Mouse (Mus musculus): Measurements from ENCODE around the gene Syce3.

Gene Syce3

GRCm38 (mm10) chr15:89373027-89373761 is 37.1 kb downstream of the Syce3 start:
- peak; percentile 83 for DNase-seq (ENCODE audit: low read depth, low spot score)

- DNase-seq (ENCODE audit: low read depth, low spot score) = no peak
Observed at GRCm38 (mm10) chr15:89372536-89372935, 37.8 kb downstream of the Syce3 start.

GRCm38 (mm10) chr15:89372068-89372467 is 38.2 kb downstream of the Syce3 start:
- no peak for DNase-seq (ENCODE audit: low read depth, low spot score)

- DNase-seq (ENCODE audit: low read depth, low spot score) = no peak
Observed at GRCm38 (mm10) chr15:89365141-89365551, 45.2 kb downstream of the Syce3 start.

- no peak for DNase-seq (ENCODE audit: low read depth, low spot score)
Observed at GRCm38 (mm10) chr15:89363051-89363450, 47.3 kb downstream of the Syce3 start.

GRCm38 (mm10) chr15:89358784-89359183 is 51.5 kb downstream of the Syce3 start:
- no peak for DNase-seq (ENCODE audit: low read depth, low spot score)

GRCm38 (mm10) chr15:89356372-89356771 is 53.9 kb downstream of the Syce3 start:
- peak; percentile 94 for DNase-seq (ENCODE audit: low read depth, low spot score)

- peak; percentile 97 for DNase-seq (ENCODE audit: low read depth, low spot score)
Observed at GRCm38 (mm10) chr15:89355241-89356187, 54.8 kb downstream of the Syce3 start, which contains the start of the genes Lmf2 and Ncaph2. Lmf2 (minus strand) TSS chr15:89355659. Ncaph2 (plus strand) TSS chr15:89355719.

GRCm38 (mm10) chr15:89354455-89354854 is 55.8 kb downstream of the Syce3 start:
- DNase-seq (ENCODE audit: low read depth, low spot score) = no peak

- DNase-seq (ENCODE audit: low read depth, low spot score) = no peak
Observed at GRCm38 (mm10) chr15:89353837-89354236, 56.5 kb downstream of the Syce3 start.

- DNase-seq (ENCODE audit: low read depth, low spot score) = no peak
Observed at GRCm38 (mm10) chr15:89352795-89353194, 57.5 kb downstream of the Syce3 start.

- no peak for DNase-seq (ENCODE audit: low read depth, low spot score)
Observed at GRCm38 (mm10) chr15:89352054-89352453, 58.2 kb downstream of the Syce3 start.

GRCm38 (mm10) chr15:89351302-89351701 is 59.0 kb downstream of the Syce3 start:
- no peak for DNase-seq (ENCODE audit: low read depth, low spot score)

GRCm38 (mm10) chr15:89350447-89350846 is 59.9 kb downstream of the Syce3 start:
- DNase-seq (ENCODE audit: low read depth, low spot score) = no peak

GRCm38 (mm10) chr15:89343325-89343724 is 67.0 kb downstream of the Syce3 start:
- no peak for DNase-seq (ENCODE audit: low read depth, low spot score)

GRCm38 (mm10) chr15:89341678-89342077 is 68.6 kb downstream of the Syce3 start:
- DNase-seq (ENCODE audit: low read depth, low spot score) = no peak
